Mouse (Mus musculus) kidney, postnatal 0 days (tissue): Measurements from ENCODE around the gene Gm21750. TPM values are rescaled to one million over a fixed set of nuclear protein-coding genes. Genes with fewer than 3 reads are reported as not detected.
"Not testable (repeated sequence)": the region's sequence is repeated elsewhere in the genome, so short reads cannot be mapped to it uniquely, and the experiment has no call there.

Source experiments
- ATAC-seq: fragments of 200-750 bp; cut with Nextera tagmentation; replicated peaks from 2 replicates; pipeline ENCODE4 v1.8.0; 2017; ENCODE audit warnings: low read depth, moderate number of reproducible peaks, moderate TSS enrichment, moderate library complexity; ENCODE audit not compliant: low FRiP score
- DNase-seq: peaks from one replicate; pipeline ENCODE4 v3.0.0-alpha.2; 2016; ENCODE audit warnings: low spot score
- H3K27ac ChIP-seq: fragments of 300-500 bp; sonication (generic); 2 replicates; pipeline ENCODE4 v1.5.1; 2014; ENCODE audit warnings: mild to moderate bottlenecking
- H3K27me3 ChIP-seq: fragments of 300-500 bp; sonication (generic); 2 replicates; pipeline ENCODE4 v1.6.1; 2014; ENCODE audit warnings: low read length, mixed read lengths; ENCODE audit not compliant: insufficient read depth
- H3K36me3 ChIP-seq: fragments of 300-500 bp; sonication (generic); 2 replicates; pipeline ENCODE4 v1.6.1; 2014; ENCODE audit warnings: low read length, mixed read lengths; ENCODE audit not compliant: insufficient read depth
- H3K4me1 ChIP-seq: fragments of 300-500 bp; sonication (generic); replicated peaks from 2 replicates; pipeline ENCODE4 v1.6.1; 2014; ENCODE audit warnings: antibody characterized with exemption, low read length, mixed read lengths; ENCODE audit not compliant: insufficient read depth
- H3K4me2 ChIP-seq: fragments of 300-500 bp; sonication (generic); 2 replicates; pipeline ENCODE4 v1.6.1; 2014; ENCODE audit warnings: mild to moderate bottlenecking, low read length, moderate library complexity, mixed read lengths
- H3K4me3 ChIP-seq: fragments of 300-500 bp; sonication (generic); replicated peaks from 2 replicates; pipeline ENCODE4 v1.5.1; 2014; ENCODE audit warnings: low read depth, low read length
- H3K9ac ChIP-seq: fragments of 300-500 bp; sonication (generic); 2 replicates; pipeline ENCODE4 v1.6.1; 2014; ENCODE audit warnings: low read depth, low read length
- H3K9me3 ChIP-seq: fragments of 300-500 bp; sonication (generic); replicated peaks from 2 replicates; pipeline ENCODE4 v1.6.1; 2016; ENCODE audit warnings: low read length, inconsistent platforms, mixed read lengths
- CTCF ChIP-seq: IDR thresholded peaks from 2 replicates; pipeline ENCODE4 v1.5.1; 2016; ENCODE audit warnings: antibody characterized with exemption, low read depth, mild to moderate bottlenecking, moderate library complexity
- WGBS: fragments of 180-500 bp; shearing (Covaris S2); extraction: QIAGEN DNeasy Blood & Tissue Kit; methylation state at CpG from one replicate; pipeline ENCODE4 v1.1.7; 2014; 5-methylcytosine and 5-hydroxymethylcytosine counted together
- polyA plus RNA-seq: library from polyadenylated mRNA; unstranded; fragments of >200 nt; fragmentation: Nextera tagmentation; extraction: Ambion mirVana; gene quantifications from 2 replicates; pipeline ENCODE4 v1.2.1, GENCODE M21; 2015

Gm21750 gene
- not detected in 2 replicates for polyA plus RNA-seq

DNA sequence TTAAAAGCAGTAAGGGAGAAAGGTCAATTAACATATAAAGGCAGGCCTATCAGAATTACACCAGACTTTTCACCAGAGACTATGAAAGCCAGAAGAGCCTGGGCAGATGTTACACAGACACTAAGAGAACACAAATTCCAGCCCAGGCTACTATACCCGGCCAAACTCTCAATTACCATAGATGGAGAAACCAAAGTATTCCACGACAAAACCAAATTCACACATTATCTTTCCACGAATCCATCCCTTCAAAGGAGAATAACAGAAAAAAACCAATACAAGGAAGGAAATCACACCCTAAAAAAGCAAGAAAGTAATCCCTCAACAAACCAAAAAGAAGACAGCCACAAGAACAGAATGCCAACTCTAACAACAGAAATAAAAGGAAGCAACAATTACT, at the start of gene Gm21750:
Gene Gm21750, plus strand, starts transcription at position 301 of the 400 bp plus-strand sequence.
- DNase-seq, H3K27me3 ChIP-seq, H3K9ac ChIP-seq, H3K4me1 ChIP-seq, H3K27ac ChIP-seq, H3K36me3 ChIP-seq, H3K4me3 ChIP-seq, ATAC-seq, H3K4me2 ChIP-seq, H3K9me3 ChIP-seq: not testable (repeated sequence)
- 95% methylated on average over 3 of the region's 3 CpGs for WGBS

DNA sequence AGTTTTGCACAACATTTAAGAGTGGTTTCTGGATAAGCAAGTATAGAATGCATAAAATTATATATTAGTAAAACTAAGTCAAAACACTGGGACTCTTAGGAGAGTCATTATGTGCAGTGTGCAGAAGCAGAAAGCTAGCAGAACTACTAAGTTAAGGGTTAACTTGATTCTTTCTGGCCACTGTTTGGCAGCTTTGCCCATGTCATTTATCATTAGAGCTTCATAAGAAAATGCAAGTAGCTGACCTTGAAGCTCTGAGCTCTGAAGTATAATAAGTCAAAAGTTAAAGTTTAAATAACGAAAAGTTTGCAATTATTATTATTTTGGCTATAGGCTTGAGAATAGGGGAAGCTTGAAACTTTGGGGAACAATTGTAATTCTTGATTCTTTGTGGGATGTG, 46.1 kb upstream of the Gm21750 start:
- H3K27ac ChIP-seq, H3K9me3 ChIP-seq, H3K4me2 ChIP-seq, H3K36me3 ChIP-seq, H3K4me1 ChIP-seq, H3K9ac ChIP-seq, H3K27me3 ChIP-seq, H3K4me3 ChIP-seq, DNase-seq, ATAC-seq: not testable (repeated sequence)
- 52% methylated on average over 1 of the region's 1 CpGs for WGBS

DNA sequence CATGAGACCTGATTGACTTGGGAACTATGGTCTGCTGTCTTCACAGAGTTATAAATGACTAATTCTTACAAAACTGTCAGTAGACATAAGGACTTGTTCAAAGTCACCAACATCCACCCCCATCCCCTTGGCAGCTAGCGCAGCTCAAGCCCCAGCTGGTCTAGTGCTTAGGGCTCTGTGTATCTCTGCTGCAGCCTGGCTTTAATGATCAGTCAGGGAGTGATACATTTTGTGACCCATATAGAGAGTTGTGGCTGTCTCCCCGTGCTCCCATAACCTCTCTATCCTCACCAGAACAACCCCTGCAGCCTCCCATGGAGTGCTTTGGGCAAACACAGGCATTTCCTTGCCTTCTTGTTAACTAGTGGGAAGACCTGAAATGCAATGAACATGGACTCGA, 40.1 kb upstream of the Gm21750 start:
- ATAC-seq, result no peak
- TF ChIP-seq CTCF, result no peak
- DNase-seq, result no peak
- Histone ChIP-seq H3K4me2 (no peak overlapping the region), H3K4me1 (no peaks in the 10 kb centered on the region), H3K27ac (no peak overlapping the region), H3K36me3 (no peaks in the 10 kb centered on the region), H3K9ac (no peak overlapping the region), H3K4me3 (no peak overlapping the region), H3K27me3 (no peaks in the 10 kb centered on the region), H3K9me3 (no peaks in the 10 kb centered on the region)
- WGBS, result 78% methylated on average over 3 of the region's 3 CpGs

DNA sequence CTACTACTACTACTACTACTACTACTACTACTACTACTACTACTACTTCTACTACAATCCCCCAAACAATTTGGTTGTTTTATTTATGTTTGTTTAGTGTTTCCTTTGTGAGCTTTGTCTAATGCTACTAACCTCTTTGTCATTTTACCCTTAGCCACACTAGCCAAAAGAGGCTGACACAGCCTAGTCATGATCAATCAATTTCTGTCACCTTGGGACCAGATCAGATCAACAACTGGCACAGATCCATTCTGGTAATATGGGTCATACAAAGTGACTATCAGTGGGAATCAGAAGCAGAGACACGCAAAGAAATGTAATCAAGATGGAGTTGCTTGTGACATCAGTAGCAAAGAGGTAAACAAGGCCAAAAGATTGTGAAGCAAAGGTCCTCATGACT, 38.0 kb upstream of the Gm21750 start:
- no peaks in the 10 kb centered on the region for H3K36me3 ChIP-seq
- no peaks in the 10 kb centered on the region for H3K9me3 ChIP-seq
- WGBS, result 88% methylated on average over 1 of the region's 1 CpGs
- ATAC-seq (no peak), DNase-seq (no peak)
- no peaks in the 10 kb centered on the region for H3K4me1 ChIP-seq
- no peak overlapping the region for H3K9ac ChIP-seq
- no peak overlapping the region for H3K27ac ChIP-seq
- TF ChIP-seq CTCF, result no peak
- H3K27me3 ChIP-seq, result no peaks in the 10 kb centered on the region
- H3K4me3 ChIP-seq, result no peak overlapping the region
- H3K4me2 ChIP-seq, result no peak overlapping the region

DNA sequence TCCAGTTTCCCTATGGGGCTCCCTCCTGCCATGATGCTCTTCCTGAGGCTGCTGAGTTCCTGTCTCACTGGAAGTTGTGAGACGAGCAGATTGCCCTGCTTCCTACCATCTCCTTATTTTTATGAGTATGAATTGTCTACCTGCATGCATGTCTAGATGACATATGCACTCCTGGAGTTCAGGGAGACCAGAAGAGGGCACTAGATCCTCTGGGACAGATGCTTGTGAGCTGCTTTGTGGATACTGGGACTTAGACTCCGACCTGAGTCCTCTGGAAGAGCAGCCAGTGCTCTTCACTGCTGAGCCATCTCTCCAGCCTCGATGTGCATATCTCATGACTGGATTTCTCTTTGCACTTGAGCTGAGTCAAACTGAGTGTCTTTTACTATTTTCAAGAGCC, 35.6 kb upstream of the Gm21750 start:
- DNase-seq, result no peak

DNA sequence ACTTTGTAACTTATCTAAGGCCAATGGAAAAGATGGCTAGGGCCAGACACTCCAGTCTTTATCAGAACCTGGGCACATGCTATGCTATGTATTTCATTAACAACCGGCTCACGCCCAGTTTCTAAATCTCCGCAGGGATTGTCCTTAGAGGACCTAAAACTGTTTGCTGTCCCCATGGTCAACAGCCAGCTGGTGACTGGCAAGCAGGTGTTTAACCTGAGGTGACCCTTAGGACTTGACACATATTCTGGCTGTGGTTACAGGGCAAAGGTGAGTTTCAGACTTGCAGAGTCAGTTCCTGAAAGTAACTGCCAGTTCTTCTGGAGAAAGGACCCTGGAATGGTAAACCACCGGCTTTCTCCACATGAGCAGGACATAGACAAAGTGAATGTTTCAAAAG, 29.5 kb upstream of the Gm21750 start:
- Histone ChIP-seq H3K4me2 (no peak overlapping the region), H3K27ac (no peak overlapping the region), H3K27me3 (no peaks in the 10 kb centered on the region), H3K9ac (no peak overlapping the region), H3K9me3 (no peaks in the 10 kb centered on the region), H3K4me1 (no peaks in the 10 kb centered on the region), H3K4me3 (no peak overlapping the region), H3K36me3 (no peaks in the 10 kb centered on the region)
- DNase-seq, result no peak
- no peak for TF ChIP-seq CTCF
- no peak for ATAC-seq
- WGBS, result 83% methylated on average over 4 of the region's 4 CpGs

More for the DNA sequence above, 35.6 kb upstream of the Gm21750 start:
- H3K36me3 ChIP-seq, result no peaks in the 10 kb centered on the region
- no peaks in the 10 kb centered on the region for H3K27me3 ChIP-seq
- ATAC-seq, result no peak
- TF ChIP-seq CTCF, result peak; percentile 46; the same call in 1 of the 2 replicates
- H3K4me1 ChIP-seq, result no peaks in the 10 kb centered on the region
- no peak overlapping the region for H3K27ac ChIP-seq
- H3K4me3 ChIP-seq, result no peak overlapping the region
- WGBS, result 71% methylated on average over 3 of the region's 3 CpGs
- no peak overlapping the region for H3K9ac ChIP-seq
- H3K4me2 ChIP-seq, result no peak overlapping the region
- H3K9me3 ChIP-seq, result no peaks in the 10 kb centered on the region

DNA sequence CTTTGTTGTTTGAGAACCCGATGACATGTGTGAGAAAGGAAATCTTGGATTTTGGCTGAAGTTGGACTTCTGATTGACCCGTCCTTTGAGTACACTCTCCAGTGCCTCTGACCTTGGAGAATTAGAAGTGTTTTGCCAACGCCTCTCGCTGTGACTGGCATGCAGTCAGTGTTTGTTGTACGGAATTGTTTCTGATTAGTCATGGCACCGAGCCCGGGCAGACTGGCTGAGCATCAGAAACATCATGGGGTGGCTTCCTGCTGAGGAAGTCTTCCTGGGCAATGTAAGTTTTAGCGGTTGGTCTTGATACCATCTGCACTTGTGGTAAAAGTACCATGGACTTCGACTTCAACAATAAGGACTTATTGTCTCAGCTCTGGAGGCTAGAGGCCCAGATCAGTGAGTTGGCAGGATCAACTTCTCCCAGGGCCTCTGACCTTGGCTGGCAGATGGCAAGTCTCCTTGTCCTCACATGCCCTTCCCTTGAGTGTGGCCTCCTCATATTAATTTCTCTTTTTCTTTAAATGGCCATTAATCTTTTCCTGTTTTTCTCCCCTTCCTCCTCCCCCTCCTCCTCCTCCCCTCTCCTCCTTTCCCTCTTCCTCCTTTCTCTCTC, 28.3 kb upstream of the Gm21750 start:
- Histone ChIP-seq H3K27me3 (no peaks in the 10 kb centered on the region), H3K4me1 (no peaks in the 10 kb centered on the region), H3K9ac (no peak overlapping the region), H3K4me3 (no peak overlapping the region), H3K9me3 (no peaks in the 10 kb centered on the region), H3K27ac (no peak overlapping the region), H3K36me3 (no peaks in the 10 kb centered on the region), H3K4me2 (no peak overlapping the region)
- no peak for DNase-seq
- WGBS, result 77% methylated on average over 9 of the region's 9 CpGs
- no peak for TF ChIP-seq CTCF
- ATAC-seq, result no peak
